Mouse (Mus musculus): ENCODE results near the gene Aoc3.

Aoc3 gene

DNA sequence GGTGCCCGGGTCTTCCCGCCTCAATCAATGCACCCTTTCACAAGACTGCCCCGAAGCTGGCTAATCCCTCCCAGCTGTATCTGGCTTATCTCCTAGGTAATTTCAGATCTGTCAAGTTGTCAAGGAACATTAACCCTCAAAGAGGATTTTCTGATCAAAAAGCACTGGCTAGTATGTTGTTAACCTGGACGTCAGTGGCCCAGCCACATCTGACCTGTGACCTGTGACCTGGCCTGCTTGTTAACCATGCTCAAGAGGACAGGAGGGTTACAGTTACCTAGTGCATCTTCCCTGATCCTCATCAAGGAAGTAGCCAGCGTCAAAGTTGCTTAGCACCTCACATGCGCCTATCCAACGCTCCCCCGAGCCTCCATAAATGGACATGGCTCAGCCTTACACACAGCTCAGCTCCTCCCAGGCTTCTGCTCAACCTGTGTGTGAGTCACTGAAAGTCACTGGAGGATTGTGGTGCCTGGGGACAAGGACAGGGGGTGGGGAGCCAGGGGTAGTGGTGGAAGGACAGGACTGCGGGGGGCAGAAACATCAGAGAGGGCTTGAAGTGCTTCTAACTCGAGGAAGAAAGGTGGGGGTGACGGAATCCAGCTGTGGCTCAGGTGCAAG lies 20.8 kb downstream of the Aoc3 start:
- TF ChIP-seq GATA4 (IDR thresholded peaks at IDR 0.05; ENCODE audit: insufficient replicate concordance, low read length), result peak; percentile 55; the same call in 1 of the 2 replicates

DNA sequence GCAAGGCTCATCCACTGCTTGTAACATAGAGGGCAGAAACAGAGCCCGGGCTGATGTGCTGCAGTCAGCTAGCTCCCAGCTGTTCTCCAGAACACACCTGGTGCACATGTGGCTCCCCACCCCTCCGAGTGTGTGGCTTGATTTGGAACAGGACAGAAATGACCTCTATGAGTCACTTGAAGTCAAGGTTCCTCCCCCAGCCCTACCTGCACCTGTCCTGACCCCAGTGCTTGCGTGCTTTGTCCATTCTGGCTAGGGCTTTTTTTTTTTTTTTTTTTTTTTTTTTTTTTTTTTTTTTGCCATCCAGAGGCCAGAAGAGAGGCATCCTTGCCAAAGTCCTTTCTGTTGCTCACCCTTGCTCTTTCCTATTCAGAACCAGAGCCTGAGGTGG lies 21.3 kb downstream of the Aoc3 start:
- TF ChIP-seq GATA4 (IDR thresholded peaks at IDR 0.05; ENCODE audit: insufficient replicate concordance, low read length), result no peak

DNA sequence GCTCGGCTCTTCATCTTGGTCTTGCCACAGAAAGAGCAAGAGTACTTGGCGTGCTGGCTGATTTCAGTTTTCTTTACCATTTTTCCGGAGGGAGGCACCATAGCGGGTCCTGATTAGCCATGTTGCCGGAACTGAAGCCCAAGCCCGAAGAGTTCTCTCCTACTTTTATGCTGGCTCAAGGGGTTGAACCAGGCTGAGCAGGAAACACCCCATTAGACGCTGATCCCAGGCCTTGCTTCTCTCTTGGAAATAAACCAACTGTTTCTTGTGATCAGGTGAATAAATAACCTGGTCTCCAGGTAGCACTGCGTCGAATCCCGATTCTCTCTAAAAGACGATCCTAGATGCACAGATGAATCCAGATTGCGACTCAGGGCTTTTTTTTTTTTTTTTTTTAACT lies 23.0 kb downstream of the Aoc3 start:
- no peak for TF ChIP-seq GATA4 (IDR thresholded peaks at IDR 0.05; ENCODE audit: insufficient replicate concordance, low read length)

DNA sequence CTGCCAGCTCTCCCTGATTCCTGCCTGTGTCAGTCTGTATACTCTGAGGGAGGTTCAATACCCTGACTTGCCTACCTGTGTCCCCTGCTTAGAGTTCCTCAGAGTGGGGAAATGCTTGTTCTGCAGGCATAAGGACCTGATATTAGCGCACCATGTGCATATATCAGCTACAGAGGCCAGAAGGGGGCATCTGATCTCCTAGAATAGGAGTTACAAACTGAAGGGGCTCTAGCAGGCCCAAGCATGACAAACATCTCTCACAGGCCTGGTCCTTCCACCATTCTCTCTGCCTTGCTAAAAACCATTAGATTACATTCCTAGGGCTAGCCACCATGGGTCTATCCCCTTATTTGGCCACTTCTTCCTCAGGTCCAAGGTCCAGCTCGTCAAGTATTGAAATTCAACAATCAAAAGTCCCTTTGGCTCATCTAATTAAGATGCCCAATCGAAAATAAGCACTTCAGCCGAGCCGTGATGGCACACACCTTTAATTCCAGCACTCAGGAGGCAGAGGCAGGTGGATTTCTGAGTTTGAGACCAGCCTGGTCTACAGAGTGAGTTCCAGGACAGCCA lies 24.1 kb downstream of the Aoc3 start:
- no peak for TF ChIP-seq GATA4 (IDR thresholded peaks at IDR 0.05; ENCODE audit: insufficient replicate concordance, low read length)

DNA sequence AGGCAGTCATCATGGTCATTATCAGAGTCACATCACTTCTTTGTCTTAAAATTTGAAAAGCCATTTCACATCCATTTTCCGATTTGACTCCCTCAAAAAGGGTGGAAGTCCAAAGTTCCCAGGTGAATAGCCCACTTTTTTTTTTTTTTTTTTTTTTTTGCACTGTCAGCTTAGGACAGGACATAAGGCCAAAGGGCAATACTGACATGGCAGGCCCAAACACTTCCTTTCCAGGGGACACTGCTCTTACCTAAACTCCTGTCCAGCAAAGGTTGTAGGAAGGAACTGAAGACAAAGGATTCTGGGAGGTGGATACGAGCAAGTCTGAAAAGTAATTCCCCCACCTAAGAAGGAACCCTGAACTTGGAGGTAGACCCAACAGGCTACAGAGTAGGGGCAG lies 25.5 kb downstream of the Aoc3 start:
- TF ChIP-seq GATA4 (IDR thresholded peaks at IDR 0.05; ENCODE audit: insufficient replicate concordance, low read length), result peak; percentile 31; the same call in 1 of the 2 replicates

DNA sequence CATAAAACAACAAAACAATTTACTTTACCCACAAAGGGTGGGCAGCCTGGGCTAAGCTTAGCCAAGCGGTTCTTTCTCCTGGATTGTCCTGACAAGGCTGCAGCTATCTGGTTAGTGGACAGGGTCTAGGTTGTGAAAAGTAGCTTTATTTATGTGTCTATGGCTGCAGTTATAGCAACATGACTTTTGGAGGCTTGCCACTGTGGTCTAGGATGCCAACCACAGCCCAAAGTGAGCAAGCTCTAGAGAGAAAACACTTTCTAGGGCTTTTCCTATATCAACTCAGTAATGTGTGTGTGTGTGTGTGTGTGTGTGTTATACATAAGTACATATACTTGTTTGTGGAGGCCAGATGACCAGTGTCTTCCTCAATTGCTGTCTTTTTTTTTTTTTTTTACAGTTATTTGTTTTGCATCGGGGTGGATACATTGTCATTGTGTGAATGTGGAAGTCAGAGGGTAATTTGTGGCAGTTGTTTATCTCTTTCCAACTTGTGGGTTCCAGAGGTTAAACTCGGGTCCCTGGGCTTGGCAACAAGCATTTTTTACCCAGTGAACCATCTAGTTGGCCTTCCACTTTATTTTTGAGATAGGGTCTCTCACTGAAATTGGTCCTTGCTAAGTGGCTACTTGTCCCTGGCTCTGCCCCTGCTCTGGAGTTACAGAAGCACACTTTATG lies 27.2 kb downstream of the Aoc3 start:
- TF ChIP-seq GATA4 (IDR thresholded peaks at IDR 0.05; ENCODE audit: insufficient replicate concordance, low read length), result no peak

DNA sequence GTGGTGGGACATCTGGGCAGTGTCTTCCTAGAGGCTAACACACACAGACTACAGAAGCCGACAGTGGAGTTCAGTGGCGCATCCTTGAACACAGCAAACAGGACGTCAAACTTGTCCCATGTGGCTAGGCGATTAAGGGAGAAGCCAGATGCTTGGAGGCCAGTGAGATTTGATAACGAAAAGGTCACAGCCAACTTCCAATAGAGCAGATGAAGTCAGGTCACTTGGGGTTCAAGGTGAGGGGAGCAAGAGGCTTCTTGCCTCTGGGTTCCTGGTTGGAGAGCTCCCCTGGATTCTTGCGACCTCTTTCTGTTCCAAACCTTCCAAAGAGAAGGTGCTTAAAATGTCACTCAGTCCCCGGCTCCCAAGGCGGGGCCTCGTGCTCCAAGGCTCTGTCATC lies 29.4 kb downstream of the Aoc3 start:
- TF ChIP-seq GATA4 (IDR thresholded peaks at IDR 0.05; ENCODE audit: insufficient replicate concordance, low read length), result no peak

DNA sequence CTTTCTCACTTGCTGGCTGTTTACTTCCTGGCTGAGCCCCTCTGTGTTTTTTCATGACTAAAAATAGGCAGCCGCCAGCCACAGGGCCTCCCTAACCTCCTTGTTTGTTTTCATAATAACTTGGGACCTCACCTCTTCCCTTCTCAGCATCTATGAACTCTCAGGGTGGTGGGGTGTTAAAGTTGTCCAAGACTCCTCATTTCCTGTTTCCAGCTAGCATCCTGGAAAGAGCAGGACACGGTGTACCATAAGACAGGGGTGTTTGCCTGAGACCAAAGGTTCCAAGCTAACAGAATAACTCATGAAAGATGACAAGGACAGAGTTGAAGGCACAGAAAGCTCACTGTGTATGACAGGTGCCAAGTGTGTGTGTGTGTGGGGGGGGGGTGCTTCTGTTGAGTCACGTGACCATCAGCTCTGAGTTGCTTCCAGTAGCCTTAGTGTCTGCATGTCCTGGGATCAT lies 30.3 kb downstream of the Aoc3 start:
- TF ChIP-seq GATA4 (IDR thresholded peaks at IDR 0.05; ENCODE audit: insufficient replicate concordance, low read length), result no peak

DNA sequence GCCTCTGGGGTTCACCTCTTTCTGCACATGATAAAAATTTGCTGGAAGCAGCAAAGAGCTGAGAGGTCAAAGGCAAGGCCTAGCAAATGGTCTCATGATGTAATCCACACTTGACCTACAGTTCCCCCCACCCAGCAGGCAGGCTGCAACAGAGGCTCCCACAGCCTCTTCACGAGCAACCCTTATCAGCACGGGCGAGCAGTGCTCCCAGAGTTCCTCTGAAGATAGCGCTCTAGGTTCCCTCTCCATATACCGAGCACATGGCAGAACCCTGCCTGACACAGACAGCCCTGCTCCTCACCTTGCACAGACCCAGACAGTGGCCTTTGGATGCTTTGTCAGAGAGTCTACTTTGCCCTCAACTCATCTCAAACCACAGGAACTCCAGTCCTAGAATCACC lies 34.1 kb downstream of the Aoc3 start:
- peak; percentile 98 for TF ChIP-seq GATA4 (IDR thresholded peaks at IDR 0.05; ENCODE audit: insufficient replicate concordance, low read length)

DNA sequence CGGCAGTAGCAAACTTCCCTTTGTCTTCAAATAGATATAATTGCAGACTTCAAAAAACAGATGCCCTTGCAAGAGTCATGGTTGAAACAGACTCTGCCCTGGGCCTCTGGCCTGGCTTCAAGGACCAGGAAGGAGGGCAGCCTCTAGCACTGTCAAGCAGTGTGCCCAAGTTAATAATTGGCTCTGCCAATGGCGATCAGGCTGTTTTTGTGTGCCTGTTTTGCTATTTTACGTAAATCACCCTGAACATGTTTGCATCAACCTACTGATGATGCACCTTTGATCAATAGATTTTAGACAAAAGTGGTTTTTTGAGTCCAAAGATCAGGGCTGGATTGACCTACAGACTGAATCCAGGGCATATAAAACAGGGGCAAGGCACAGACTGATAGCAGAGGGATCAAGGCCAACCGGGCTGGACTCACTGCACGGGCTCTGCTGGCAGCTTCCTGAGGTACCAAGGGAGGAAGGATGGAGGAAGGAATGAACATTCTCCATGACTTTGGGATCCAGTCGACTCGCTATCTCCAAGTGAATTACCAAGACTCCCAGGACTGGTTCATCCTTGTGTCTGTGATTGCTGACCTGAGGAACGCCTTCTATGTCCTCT lies 37.0 kb downstream of the Aoc3 start, which contains the start of gene G6pc:
TSS of gene G6pc (plus strand) at position 236 of the 610 bp plus-strand sequence.
- peak; percentile 84 for TF ChIP-seq GATA4 (IDR thresholded peaks at IDR 0.05; ENCODE audit: insufficient replicate concordance, low read length)

DNA sequence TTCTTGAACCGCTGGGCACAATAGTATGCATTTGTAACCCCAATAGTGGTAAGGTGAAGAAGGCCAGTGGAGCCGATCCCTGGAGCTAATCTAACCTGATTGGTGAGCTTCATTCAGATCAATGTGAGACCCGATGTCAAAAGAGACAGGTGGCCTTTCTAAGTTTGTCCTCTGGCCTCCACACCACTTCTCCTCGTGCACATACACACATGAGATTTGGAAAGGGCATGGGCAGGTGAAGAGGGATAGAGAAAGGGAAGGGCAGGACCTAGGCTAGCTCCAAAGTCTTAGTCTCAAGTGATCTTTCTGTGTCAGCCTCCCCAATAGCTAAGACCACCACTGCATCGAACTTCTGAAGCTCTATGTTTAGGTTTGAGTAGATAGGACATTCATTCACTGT lies 39.7 kb downstream of the Aoc3 start:
- no peak for TF ChIP-seq GATA4 (IDR thresholded peaks at IDR 0.05; ENCODE audit: insufficient replicate concordance, low read length)

DNA sequence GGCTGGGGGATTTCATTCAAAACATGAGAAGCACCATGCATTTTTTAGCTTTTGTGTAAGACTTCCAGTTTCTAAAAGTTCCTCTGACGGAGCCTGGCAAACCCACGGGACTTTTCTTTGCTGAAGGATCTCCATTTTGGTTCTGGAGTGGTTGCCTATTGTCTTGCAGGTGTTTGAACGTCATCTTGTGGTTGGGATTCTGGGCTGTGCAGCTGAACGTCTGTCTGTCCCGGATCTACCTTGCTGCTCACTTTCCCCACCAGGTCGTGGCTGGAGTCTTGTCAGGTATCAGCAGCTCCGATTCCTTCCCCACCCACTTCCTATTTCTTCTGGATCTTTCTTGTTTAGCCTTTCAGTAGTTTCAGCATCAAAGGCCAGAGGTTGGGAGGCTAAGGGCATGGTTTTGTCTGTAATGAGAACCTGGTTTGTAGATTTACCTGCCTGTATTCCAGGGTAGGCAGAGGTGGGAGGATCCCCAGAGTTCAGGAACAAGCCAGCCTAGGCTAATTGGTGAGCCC lies 44.1 kb downstream of the Aoc3 start:
- no peak for TF ChIP-seq GATA4 (IDR thresholded peaks at IDR 0.05; ENCODE audit: insufficient replicate concordance, low read length)

DNA sequence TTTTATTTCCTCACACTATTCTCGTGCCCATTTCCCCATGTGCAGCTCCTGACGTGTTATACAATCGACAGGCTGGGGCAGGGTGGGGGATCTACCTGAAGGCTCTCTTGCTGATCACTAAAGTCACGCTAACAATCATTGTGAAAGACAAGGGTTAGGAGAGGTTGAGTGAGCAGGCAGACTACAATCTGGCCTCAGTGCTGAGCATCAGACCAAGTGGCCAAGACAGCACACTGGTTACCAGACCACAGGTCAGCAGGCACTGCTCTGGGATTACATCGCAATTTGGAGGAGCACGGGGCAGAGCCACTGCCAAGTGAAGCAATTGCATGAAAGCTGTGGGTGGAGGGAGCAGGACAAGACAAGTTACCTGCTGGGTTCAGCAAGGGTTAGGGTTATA lies 48.5 kb downstream of the Aoc3 start:
- no peak for TF ChIP-seq GATA4 (IDR thresholded peaks at IDR 0.05; ENCODE audit: insufficient replicate concordance, low read length)

DNA sequence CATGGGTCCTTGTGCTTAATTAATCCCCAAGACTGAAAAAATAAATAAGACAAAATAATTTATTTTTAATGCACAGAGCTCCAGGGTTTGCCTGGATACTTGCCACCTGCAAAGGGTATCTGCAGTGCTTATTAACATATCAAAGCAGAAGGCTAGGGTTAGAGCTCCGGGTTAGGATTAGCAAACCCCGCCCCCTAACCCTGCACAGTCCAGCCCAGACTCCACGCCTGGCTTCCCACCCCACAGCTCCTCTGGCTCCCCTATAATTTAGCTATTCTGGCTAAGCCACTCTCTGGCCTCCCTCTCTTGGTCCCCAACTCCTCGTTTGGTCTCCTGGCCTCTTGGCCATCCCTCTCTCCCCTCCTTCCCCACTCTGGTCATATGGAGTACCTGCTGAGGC lies 51.4 kb downstream of the Aoc3 start:
- no peak for TF ChIP-seq GATA4 (IDR thresholded peaks at IDR 0.05; ENCODE audit: insufficient replicate concordance, low read length)
